Mouse (Mus musculus) lung, embryonic 14.5 days (tissue): ENCODE results near the gene Polr3b. TPM values are rescaled to one million over a fixed set of nuclear protein-coding genes. Genes with fewer than 3 reads are reported as not detected.

Experiments
- ATAC-seq: fragments of 200-750 bp; cut with Nextera tagmentation; 2 replicates; pipeline ENCODE4 v1.8.0; 2017; ENCODE audit warnings: mild to moderate bottlenecking, moderate TSS enrichment, moderate library complexity; ENCODE audit not compliant: insufficient read depth
- DNase-seq: peaks from one replicate; pipeline ENCODE4 v3.0.0-alpha.2; 2015
- H3K27ac ChIP-seq: fragments of 300-500 bp; sonication (generic); 2 replicates; pipeline ENCODE4 v1.5.1; 2014; ENCODE audit warnings: low read depth, mild to moderate bottlenecking, moderate library complexity
- H3K27me3 ChIP-seq: fragments of 300-500 bp; sonication (generic); 2 replicates; pipeline ENCODE4 v1.6.1; 2014; ENCODE audit warnings: low read length, control low read depth; ENCODE audit not compliant: insufficient read depth
- H3K36me3 ChIP-seq: fragments of 300-500 bp; sonication (generic); 2 replicates; pipeline ENCODE4 v1.6.1; 2014; ENCODE audit warnings: control low read depth; ENCODE audit not compliant: insufficient read depth
- H3K4me1 ChIP-seq: fragments of 300-500 bp; sonication (generic); 2 replicates; pipeline ENCODE4 v1.6.1; 2014; ENCODE audit warnings: antibody characterized with exemption, control low read depth; ENCODE audit not compliant: insufficient read depth
- H3K4me2 ChIP-seq: fragments of 300-500 bp; sonication (generic); 2 replicates; pipeline ENCODE4 v1.6.1; 2014; ENCODE audit warnings: mild to moderate bottlenecking
- H3K4me3 ChIP-seq: fragments of 300-500 bp; sonication (generic); 2 replicates; pipeline ENCODE4 v1.5.1; 2014; ENCODE audit warnings: low read depth, low read length
- H3K9ac ChIP-seq: fragments of 300-500 bp; sonication (generic); 2 replicates; pipeline ENCODE4 v1.6.1; 2014
- H3K9me3 ChIP-seq: fragments of 300-500 bp; sonication (generic); 2 replicates; pipeline ENCODE4 v1.6.1; 2016; ENCODE audit warnings: low read depth, low read length, control low read depth
- CTCF ChIP-seq: IDR thresholded peaks from 2 replicates; pipeline ENCODE4 v1.5.1; 2016; ENCODE audit warnings: antibody characterized with exemption, low read depth
- WGBS: fragments of 180-500 bp; shearing (Covaris S2); extraction: QIAGEN DNeasy Blood & Tissue Kit; methylation state at CpG from one replicate; pipeline ENCODE4 v1.1.7; 2014; 5-methylcytosine and 5-hydroxymethylcytosine counted together
- polyA plus RNA-seq: library from polyadenylated mRNA; unstranded; fragments of >200 nt; fragmentation: Nextera tagmentation; extraction: Ambion mirVana; gene quantifications from 2 replicates; pipeline ENCODE4 v1.2.1, GENCODE M21; 2014

The Polr3b gene
- polyA plus RNA-seq, 1 experiment from 2014 or later = 16.4 TPM

GRCm38 (mm10) chr10:84610783-84611182, 11.3 kb upstream of the Polr3b start:
- H3K27me3 ChIP-seq = no peaks in the 10 kb centered on the region
- no peak overlapping the region for H3K4me2 ChIP-seq
- TF ChIP-seq CTCF = no peak
- 53% methylated on average over 3 of the region's 3 CpGs for WGBS
- ATAC-seq (peak; percentile 49), DNase-seq (peak; percentile 35)
- no peak overlapping the region for H3K9ac ChIP-seq
- no peak overlapping the region for H3K4me3 ChIP-seq
- H3K36me3 ChIP-seq = no peaks in the 10 kb centered on the region
- 0 out of 2 replicates have a peak, but pooled peaks cover 4% of the 10 kb centered on the region for H3K4me1 ChIP-seq
- peak overlapping the region; percentile 82 for H3K27ac ChIP-seq
- H3K9me3 ChIP-seq = no peaks in the 10 kb centered on the region

GRCm38 (mm10) chr10:84611664-84612063, 10.4 kb upstream of the Polr3b start:
- Histone ChIP-seq H3K27ac (0 out of 2 replicates have a peak overlapping the region, but pooled peaks have one; percentile 2), H3K9ac (no peak overlapping the region), H3K4me2 (no peak overlapping the region), H3K27me3 (no peaks in the 10 kb centered on the region), H3K9me3 (no peaks in the 10 kb centered on the region), H3K36me3 (no peaks in the 10 kb centered on the region), H3K4me1 (0 out of 2 replicates have a peak, but pooled peaks cover 4% of the 10 kb centered on the region), H3K4me3 (no peak overlapping the region)
- no peak for TF ChIP-seq CTCF
- WGBS = 37% methylated on average over 3 of the region's 3 CpGs
- DNase-seq (no peak), ATAC-seq (no peak)

- H3K4me3 ChIP-seq = no peak overlapping the region
- no peaks in the 10 kb centered on the region for H3K27me3 ChIP-seq
- H3K4me2 ChIP-seq = no peak overlapping the region
- H3K4me1 ChIP-seq = 0 out of 2 replicates have a peak, but pooled peaks cover 4% of the 10 kb centered on the region
- H3K36me3 ChIP-seq = no peaks in the 10 kb centered on the region
- no peak for DNase-seq
- WGBS = 66% methylated on average over 2 of the region's 2 CpGs
- H3K9me3 ChIP-seq = no peaks in the 10 kb centered on the region
- H3K27ac ChIP-seq = no peak overlapping the region; the same call in 1 of the 2 replicates
- no peak for ATAC-seq
- no peak overlapping the region for H3K9ac ChIP-seq
- TF ChIP-seq CTCF = no peak
Observed at GRCm38 (mm10) chr10:84612281-84612680, 9.8 kb upstream of the Polr3b start.

GRCm38 (mm10) chr10:84613366-84613765, 8.7 kb upstream of the Polr3b start:
- Histone ChIP-seq H3K4me1 (0 out of 2 replicates have a peak, but pooled peaks cover 4% of the 10 kb centered on the region), H3K27ac (no peak overlapping the region), H3K9ac (no peak overlapping the region), H3K36me3 (no peaks in the 10 kb centered on the region), H3K27me3 (no peaks in the 10 kb centered on the region), H3K9me3 (no peaks in the 10 kb centered on the region), H3K4me2 (no peak overlapping the region), H3K4me3 (no peak overlapping the region)
- ATAC-seq (no peak), DNase-seq (no peak)
- 72% methylated on average over 8 of the region's 8 CpGs for WGBS
- no peak for TF ChIP-seq CTCF

GRCm38 (mm10) chr10:84615076-84615475, 7.0 kb upstream of the Polr3b start:
- no peak for DNase-seq
- Histone ChIP-seq H3K36me3 (no peaks in the 10 kb centered on the region), H3K4me1 (0 out of 2 replicates have a peak, but pooled peaks cover 4% of the 10 kb centered on the region), H3K27me3 (no peaks in the 10 kb centered on the region), H3K9ac (no peak overlapping the region), H3K4me2 (no peak overlapping the region), H3K27ac (no peak overlapping the region), H3K9me3 (no peaks in the 10 kb centered on the region), H3K4me3 (no peak overlapping the region)
- TF ChIP-seq CTCF = no peak
- WGBS = 70% methylated on average over 3 of the region's 3 CpGs
- ATAC-seq = no peak

DNA sequence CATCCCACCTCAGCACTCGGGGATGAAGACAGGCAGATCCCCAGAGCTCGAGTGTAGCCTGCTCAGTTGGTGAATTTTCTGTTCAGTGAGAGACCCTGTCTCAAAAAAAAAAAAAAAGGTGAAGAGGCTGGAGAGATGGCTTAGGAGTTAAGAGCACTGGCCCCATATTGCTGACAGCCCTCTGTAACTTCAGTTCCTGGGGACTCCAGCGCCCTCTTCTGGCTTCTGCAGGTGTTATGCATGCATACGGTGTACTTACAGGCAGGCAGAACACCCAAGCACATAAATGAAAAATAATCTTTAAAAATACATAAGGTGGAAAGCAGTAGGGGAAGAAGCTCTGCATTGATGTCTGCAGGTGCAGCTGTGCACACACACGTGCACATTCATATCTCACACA, 9.1 kb downstream of the Polr3b start:
- WGBS = 65% methylated on average over 5 of the region's 5 CpGs
- H3K36me3 ChIP-seq = peaks cover 49% of the 10 kb centered on the region
- peak; percentile 65 for TF ChIP-seq CTCF

DNA sequence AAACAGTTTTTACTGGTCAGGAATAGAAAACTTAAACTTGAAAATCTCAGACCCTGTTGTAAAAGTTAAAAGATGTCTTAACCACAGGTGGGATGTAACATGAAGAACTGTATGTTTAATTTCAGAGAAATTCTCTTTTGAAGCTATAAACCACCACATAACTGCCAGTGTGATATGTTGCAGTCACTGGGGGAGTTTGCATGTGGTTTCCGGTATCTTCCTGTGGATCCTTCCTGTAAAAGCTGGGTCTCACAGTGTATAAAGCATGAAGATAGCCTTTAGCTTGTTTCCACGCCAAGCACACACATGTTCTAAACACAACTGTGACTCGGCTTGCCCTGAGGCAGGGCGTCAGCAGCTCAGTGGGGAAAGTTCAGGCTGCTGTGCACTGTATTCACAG, 9.9 kb downstream of the Polr3b start:
- H3K9ac ChIP-seq = no peak overlapping the region
- ATAC-seq = no peak
- no peaks in the 10 kb centered on the region for H3K4me1 ChIP-seq
- TF ChIP-seq CTCF = no peak
- peaks cover 57% of the 10 kb centered on the region for H3K36me3 ChIP-seq
- H3K27me3 ChIP-seq = no peaks in the 10 kb centered on the region
- no peak for DNase-seq
- 87% methylated on average over 4 of the region's 4 CpGs for WGBS
- H3K27ac ChIP-seq = no peak overlapping the region
- H3K9me3 ChIP-seq = no peaks in the 10 kb centered on the region
- no peak overlapping the region for H3K4me2 ChIP-seq
- H3K4me3 ChIP-seq = no peak overlapping the region

More for the DNA sequence above, 9.1 kb downstream of the Polr3b start:
- Histone ChIP-seq H3K9ac (no peak overlapping the region), H3K27me3 (no peaks in the 10 kb centered on the region), H3K9me3 (no peaks in the 10 kb centered on the region), H3K27ac (no peak overlapping the region), H3K4me2 (no peak overlapping the region), H3K4me3 (no peak overlapping the region), H3K4me1 (no peaks in the 10 kb centered on the region)
- peak; percentile 75 for DNase-seq
- ATAC-seq = no peak; the same call in 1 of the 2 replicates
